8 mouse cellular contexts compared by ENCODE assay signal in the genomic region with DNA sequence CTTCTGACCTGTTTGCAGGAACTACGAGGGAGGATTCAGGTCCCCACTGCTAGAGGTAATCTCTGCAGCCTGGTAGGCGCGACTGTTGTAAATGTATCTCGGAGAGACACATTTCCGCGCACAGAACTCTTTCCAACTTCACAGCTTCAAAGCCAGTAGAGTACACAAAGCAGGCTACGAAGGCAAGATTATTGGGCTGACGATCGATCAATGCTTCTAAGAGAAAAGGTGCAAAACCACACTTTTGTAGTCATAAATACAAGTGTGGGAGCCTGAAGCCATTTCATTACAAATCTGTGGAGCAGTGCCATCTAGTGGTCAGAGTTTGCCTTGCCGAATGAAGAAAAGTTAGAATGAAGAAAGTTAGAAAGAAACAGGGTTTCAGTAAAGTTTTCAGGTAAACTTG.
DNase-seq lines count a peak whose midpoint lies in the region; ATAC-seq lines count a peak whose summit lies in the region.

No protein-coding gene starts in this region.

- H3K4me2 ChIP-seq in forebrain, embryonic 16.5 days (ENCODE audit: low read length) = peak overlapping the region; percentile 67
- H3K4me2 ChIP-seq in hindbrain, embryonic 14.5 days (replicated peaks) = peak overlapping the region; percentile 50

- H3K4me3 ChIP-seq in forebrain, embryonic 16.5 days (replicated peaks; ENCODE audit: low read length) = peak overlapping the region; percentile 38
- H3K4me3 ChIP-seq in hindbrain, embryonic 14.5 days (replicated peaks; ENCODE audit: low read length) = peak overlapping the region; percentile 11; the same call in 1 of the 2 replicates

- H3K27me3 ChIP-seq in forebrain, embryonic 16.5 days (replicated peaks; ENCODE audit: control insufficient read depth, insufficient read depth, low read length) = no peaks in the 10 kb centered on the region; the same call in 1 of the 2 replicates
- no peaks in the 10 kb centered on the region for H3K27me3 ChIP-seq in hindbrain, embryonic 14.5 days (ENCODE audit: control insufficient read depth, insufficient read depth, low read length)

- no peaks in the 10 kb centered on the region for H3K9me3 ChIP-seq in forebrain, embryonic 16.5 days (ENCODE audit: control insufficient read depth, low read length)
- no peaks in the 10 kb centered on the region for H3K9me3 ChIP-seq in hindbrain, embryonic 14.5 days (ENCODE audit: control insufficient read depth, low read length)

- H3K36me3 ChIP-seq in forebrain, embryonic 16.5 days (ENCODE audit: control insufficient read depth, insufficient read depth) = no peaks in the 10 kb centered on the region
- H3K36me3 ChIP-seq in hindbrain, embryonic 14.5 days (replicated peaks; ENCODE audit: control insufficient read depth, insufficient read depth) = no peaks in the 10 kb centered on the region

- ATAC-seq in forebrain, embryonic 16.5 days = no peak; the same call in 1 of the 2 replicates
- ATAC-seq in hindbrain, embryonic 14.5 days (ENCODE audit: low FRiP score) = no peak

- peaks cover 6% of the 10 kb centered on the region for H3K4me1 ChIP-seq in forebrain, embryonic 16.5 days (replicated peaks; ENCODE audit: control insufficient read depth, insufficient read depth, low read length)
- peaks cover 2% of the 10 kb centered on the region; the same call in 1 of the 2 replicates for H3K4me1 ChIP-seq in hindbrain, embryonic 14.5 days (replicated peaks; ENCODE audit: control insufficient read depth, insufficient read depth, low read length)

- no peak overlapping the region for H3K27ac ChIP-seq in forebrain, embryonic 16.5 days (ENCODE audit: low read length)
- no peak overlapping the region for H3K27ac ChIP-seq in hindbrain, embryonic 14.5 days

- H3K9ac ChIP-seq in forebrain, embryonic 16.5 days (replicated peaks; ENCODE audit: low read depth, low read length) = peak overlapping the region; percentile 37; the same call in 1 of the 2 replicates
- H3K9ac ChIP-seq in hindbrain, embryonic 14.5 days = peak overlapping the region; percentile 45

- WGBS in forebrain, embryonic 16.5 days = 6% methylated on average over 10 of the region's 10 CpGs
- WGBS in hindbrain, embryonic 14.5 days = 9% methylated on average over 10 of the region's 10 CpGs

- DNase-seq in gastrocnemius, adult 18-20 months (ENCODE audit: low spot score) = peak; percentile 57
- no peak for DNase-seq in gastrocnemius, postnatal 25 days
- DNase-seq in c-Kit-positive CD71-positive TER-119-positive erythroid progenitor cells, embryonic 14.5 days (ENCODE audit: low spot score) = peak; percentile 51
- peak; percentile 92 for DNase-seq in hindbrain, embryonic 14.5 days (ENCODE audit: low spot score)
- peak; percentile 60 to 88 for DNase-seq in layer of hippocampus, postnatal 25 days (ENCODE audit: extremely low spot score in 1 of 2, low spot score in 1 of 2)
- DNase-seq in lung, postnatal 36 days = peak; percentile 84
- peak; percentile 73 for DNase-seq in retina, postnatal 1 day
